Comparison of ENCODE assay signal across 8 mouse cellular contexts in genomic region chr11:119904621-119905286, GRCm38 (mm10). TPM values are rescaled to one million over a fixed set of nuclear protein-coding genes. Genes with fewer than 3 reads are reported as not detected.
DNase-seq lines count a peak whose midpoint lies in the region; ATAC-seq and TF ChIP-seq lines count a peak whose summit lies in the region.

No protein-coding gene starts in this region.

- TF ChIP-seq CTCF in G1E (IDR thresholded peaks at IDR 0.05; ENCODE audit: low read depth, low read length) = peak; percentile 95
- peak; percentile 75 for TF ChIP-seq CTCF in liver, adult 2 months (IDR thresholded peaks at IDR 0.05; ENCODE audit: low read depth, low read length)
- peak; percentile 16; the same call in 1 of the 2 replicates for TF ChIP-seq CTCF in thymus, adult 2 months (IDR thresholded peaks at IDR 0.05; ENCODE audit: borderline replicate concordance, control insufficient read depth, extremely low read depth, insufficient read depth, low read length, poor library complexity)

- WGBS in liver, adult 2 months = 31% methylated on average over 5 of the region's 5 CpGs
- WGBS in thymus, adult 2 months = 56% methylated on average over 5 of the region's 5 CpGs

- no peak overlapping the region for H3K9ac ChIP-seq in liver, adult 2 months (ENCODE audit: low read depth, low read length)

- H3K27me3 ChIP-seq in G1E (ENCODE audit: insufficient read depth, low read length) = peaks cover 40% of the 10 kb centered on the region
- no peaks in the 10 kb centered on the region for H3K27me3 ChIP-seq in liver, adult 2 months (ENCODE audit: control insufficient read depth, insufficient read depth, low read length)
- no peaks in the 10 kb centered on the region for H3K27me3 ChIP-seq in thymus, adult 2 months (ENCODE audit: control insufficient read depth, insufficient read depth, low read length)

- H3K79me2 ChIP-seq in liver, adult 2 months (ENCODE audit: control insufficient read depth, insufficient read depth, low read length) = no peaks in the 10 kb centered on the region

- DNase-seq in 3T3-L1 (ENCODE audit: low read depth, low spot score) (peak; percentile 82), G1E (ENCODE audit: low spot score) (peak; percentile 66)
- DNase-seq in cerebellum, adult 9-11 months = peak; percentile 74
- DNase-seq in frontal cortex, postnatal 25 days (ENCODE audit: low spot score in 2 of 2) = peak; percentile 69 to 71
- DNase-seq in kidney, adult 9 months = peak; percentile 70
- peak; percentile 28 for DNase-seq in liver, adult 2 months (ENCODE audit: extremely low read depth, low read depth, low spot score)
- DNase-seq in naive thymus-derived CD4-positive, alpha-beta T cell, adult 2 months (ENCODE audit: low read depth) = peak; percentile 82
- peak; percentile 77 for DNase-seq in thymus, adult 2 months

- H3K36me3 ChIP-seq in G1E (replicated peaks) = peaks cover 10% of the 10 kb centered on the region
- H3K36me3 ChIP-seq in liver, adult 2 months (ENCODE audit: control insufficient read depth, insufficient read depth, low read length) = no peaks in the 10 kb centered on the region
- no peaks in the 10 kb centered on the region for H3K36me3 ChIP-seq in thymus, adult 2 months (ENCODE audit: control insufficient read depth, insufficient read depth, low read length)

- no peak overlapping the region for H3K4me3 ChIP-seq in G1E (ENCODE audit: low read depth, low read length)
- no peak overlapping the region for H3K4me3 ChIP-seq in liver, adult 2 months (ENCODE audit: insufficient read depth, low read depth, low read length)
- H3K4me3 ChIP-seq in thymus, adult 2 months (ENCODE audit: control insufficient read depth, insufficient read depth, low read length) = no peak overlapping the region

- no peaks in the 10 kb centered on the region for H3K9me3 ChIP-seq in G1E (replicated peaks)

- ATAC-seq in G1E (ENCODE audit: extremely low read depth, insufficient number of reproducible peaks, low FRiP score, poor library complexity, severe bottlenecking) = peak; percentile 46

- no peak for TF ChIP-seq POLR2A in liver, adult 2 months (IDR thresholded peaks at IDR 0.05; ENCODE audit: extremely low read depth, insufficient read depth, low read length)
- no peak for TF ChIP-seq POLR2A in thymus, adult 2 months (IDR thresholded peaks at IDR 0.05; ENCODE audit: control insufficient read depth, extremely low read depth, insufficient read depth, low read length, poor library complexity)

- no peak overlapping the region for H3K27ac ChIP-seq in liver, adult 2 months (replicated peaks; ENCODE audit: insufficient read depth, low read depth, low read length)
- H3K27ac ChIP-seq in thymus, adult 2 months (ENCODE audit: control insufficient read depth, insufficient read depth, low read length) = no peak overlapping the region

- peaks cover 4% of the 10 kb centered on the region for H3K4me1 ChIP-seq in G1E (ENCODE audit: insufficient read depth, low read depth, low read length)
- H3K4me1 ChIP-seq in liver, adult 2 months (ENCODE audit: control insufficient read depth, insufficient read depth, low read length) = no peaks in the 10 kb centered on the region
- peaks cover 12% of the 10 kb centered on the region for H3K4me1 ChIP-seq in thymus, adult 2 months (replicated peaks; ENCODE audit: control insufficient read depth, insufficient read depth, low read length)

RNA-seq across cellular contexts. Expression of gene Chmp6, which starts 8.5 kb away (rescaled TPM):
- total RNA-seq in G1E (2014; fragmentation: Nextera tagmentation) (6.7 and 8.4 TPM in 2 replicates), G1E (2017) (28.5 and 30.8 TPM in 2 replicates)
- 53.1 and 59.0 TPM in 2 replicates for polyA plus RNA-seq in G1E (2012)
- 20.6 and 21.6 TPM in 2 replicates for total RNA-seq in liver, adult 2 months (2014; rRNA removed)
- 34.2 and 34.9 TPM in 2 replicates for polyA plus RNA-seq in liver, adult 2 months (2012; rRNA removed)
- 59.2 and 59.7 TPM in 2 replicates for polyA plus RNA-seq in thymus, adult 2 months (2012; rRNA removed)

RNA-seq across cellular contexts. Expression of gene Baiap2, which starts 37.8 kb away (rescaled TPM):
- total RNA-seq in G1E (2014; fragmentation: Nextera tagmentation) = 0.39 and 0.98 TPM in 2 replicates
- 3.4 and 3.6 TPM in 2 replicates for total RNA-seq in G1E (2017)
- polyA plus RNA-seq in G1E (2012) = 14.0 and 19.5 TPM in 2 replicates
- total RNA-seq in liver, adult 2 months (2014; rRNA removed) = 11.6 and 16.2 TPM in 2 replicates
- polyA plus RNA-seq in liver, adult 2 months (2012; rRNA removed) = 45.6 and 59.4 TPM in 2 replicates
- polyA plus RNA-seq in thymus, adult 2 months (2012; rRNA removed) = 53.7 and 59.8 TPM in 2 replicates

Comparison
In these comparisons a context has a peak if more than half of its experiments do, and no peak if none do; other contexts are left out.
1. DNase-seq: peak in every context shown above with its lines; median percentile 82 in 3T3-L1; 82 in naive thymus-derived CD4-positive, alpha-beta T cell, adult 2 months; 77 in thymus, adult 2 months; 74 in cerebellum, adult 9-11 months; 70 in frontal cortex, postnatal 25 days; 70 in kidney, adult 9 months; 66 in G1E; 28 in liver, adult 2 months.
2. CTCF ChIP-seq: peak in every context shown above with its lines; median percentile 95 in G1E; 75 in liver, adult 2 months; 16 in thymus, adult 2 months.